Mouse (Mus musculus): ENCODE data around the gene F13b. TPM values are rescaled to one million over a fixed set of nuclear protein-coding genes. Genes with fewer than 3 reads are reported as not detected.

F13b gene
- polyA plus RNA-seq, 1 experiment from 2014 or later: not detected

Other genes with a start within 250 kb of the F13b start
- 1.8 and 3.0 TPM in 2 replicates for gene Crb1, start 124.6 kb upstream of the F13b start, polyA plus RNA-seq (2014; fragmentation: Nextera tagmentation; extraction: Ambion mirVana)
- 16.5 and 20.2 TPM in 2 replicates for gene Zbtb41, start 79.4 kb upstream of the F13b start, polyA plus RNA-seq (2014; fragmentation: Nextera tagmentation; extraction: Ambion mirVana)
- gene Aspm, start 46.9 kb upstream of the F13b start, polyA plus RNA-seq (2014; fragmentation: Nextera tagmentation; extraction: Ambion mirVana): 25.5 and 31.5 TPM in 2 replicates
- not detected in 2 replicates for gene Cfhr1, start 58.6 kb downstream of the F13b start, polyA plus RNA-seq (2014; fragmentation: Nextera tagmentation; extraction: Ambion mirVana)

All from hindbrain, embryonic 11.5 days (tissue).